Mouse (Mus musculus) liver, embryonic 14.5 days (tissue): ENCODE results near the gene Tex13c1. TPM values are rescaled to one million over a fixed set of nuclear protein-coding genes. Genes with fewer than 3 reads are reported as not detected.

Experiments used
- ATAC-seq: fragments of 200-750 bp; cut with Nextera tagmentation; 2 replicates; pipeline ENCODE4 v1.8.0; 2017; ENCODE audit warnings: moderate number of reproducible peaks, mild to moderate bottlenecking, moderate library complexity; ENCODE audit not compliant: insufficient read depth
- DNase-seq, 3 experiments: peaks; one replicate each; pipeline ENCODE4 v3.0.0-alpha.2; 2012 to 2013; ENCODE audit warnings: low read depth in 3 of 3, low spot score in 3 of 3
- H3K27ac ChIP-seq: fragments of 300-500 bp; sonication (generic); 2 replicates; pipeline ENCODE4 v1.5.1; 2014; ENCODE audit warnings: moderate library complexity, mild to moderate bottlenecking, control low read depth, inconsistent platforms
- H3K27me3 ChIP-seq: fragments of 300-500 bp; sonication (generic); 2 replicates; pipeline ENCODE4 v1.6.1; 2014; ENCODE audit warnings: mild to moderate bottlenecking, low read length, moderate library complexity; ENCODE audit not compliant: control insufficient read depth, insufficient read depth
- H3K36me3 ChIP-seq: fragments of 300-500 bp; sonication (generic); replicated peaks from 2 replicates; pipeline ENCODE4 v1.6.1; 2014; ENCODE audit warnings: low read depth; ENCODE audit not compliant: control insufficient read depth, insufficient read depth
- H3K4me1 ChIP-seq, 2 experiments: fragments of 200-500 bp in 1 of 2; fragments of 300-500 bp in 1 of 2; sonication (generic) in 1 of 2; replicated peaks; 2 replicates each; pipeline ENCODE4 v1.6.1; 2012 to 2014; ENCODE audit warnings: antibody characterized with exemption in 1 of 2, inconsistent platforms in 1 of 2, low read length in 1 of 2; ENCODE audit not compliant: control insufficient read depth in 2 of 2, insufficient read depth in 2 of 2
- H3K4me2 ChIP-seq: fragments of 300-500 bp; sonication (generic); 2 replicates; pipeline ENCODE4 v1.6.1; 2014; ENCODE audit warnings: low read depth, mild to moderate bottlenecking, control low read depth, moderate library complexity
- H3K4me3 ChIP-seq, 2 experiments: fragments of 200-500 bp in 1 of 2; fragments of 300-500 bp in 1 of 2; sonication (generic) in 1 of 2; 2 replicates each; pipeline ENCODE4 v1.5.1; 2012 to 2014; ENCODE audit warnings: low read depth in 2 of 2, low read length in 2 of 2, mild to moderate bottlenecking in 2 of 2, control low read depth in 1 of 2, inconsistent platforms in 1 of 2, moderate library complexity in 1 of 2; ENCODE audit not compliant: insufficient read depth in 1 of 2
- H3K9ac ChIP-seq: fragments of 300-500 bp; sonication (generic); replicated peaks from 2 replicates; pipeline ENCODE4 v1.6.1; 2014; ENCODE audit warnings: mild to moderate bottlenecking, control low read depth, moderate library complexity
- H3K9me3 ChIP-seq: fragments of 300-500 bp; sonication (generic); 2 replicates; pipeline ENCODE4 v1.6.1; 2016; ENCODE audit warnings: low read length, mixed read lengths; ENCODE audit not compliant: control insufficient read depth
- CTCF ChIP-seq: IDR thresholded peaks from 2 replicates; pipeline ENCODE4 v1.5.1; 2016; ENCODE audit warnings: antibody characterized with exemption, low read depth, control low read depth
- EP300 ChIP-seq: IDR thresholded peaks from 2 replicates; pipeline ENCODE4 v1.6.1; 2016; ENCODE audit warnings: antibody characterized with exemption, low read depth
- WGBS: fragments of 180-500 bp; shearing (Covaris S2); extraction: QIAGEN DNeasy Blood & Tissue Kit; methylation state at CpG from one replicate; pipeline ENCODE4 v1.1.7; 2014; ENCODE audit not compliant: insufficient replicate concordance; 5-methylcytosine and 5-hydroxymethylcytosine counted together
- polyA plus RNA-seq, 2 experiments: library from polyadenylated mRNA; depleted of rRNA in 1 of 2; stranded (reverse) in 1 of 2; unstranded in 1 of 2; fragments of >200 nt; fragmentation: Nextera tagmentation in 1 of 2; extraction: Ambion mirVana in 1 of 2; gene quantifications; 2 replicates each; pipeline versions ENCODE4 v1.2.1 to v1.2.3; 2012 to 2014

Tex13c1 gene
- polyA plus RNA-seq (2012; rRNA removed) = not detected in 2 replicates
- not detected in 2 replicates for polyA plus RNA-seq (2014; fragmentation: Nextera tagmentation; extraction: Ambion mirVana)

GRCm38 (mm10) chrX:43590860-43591259, at the start of gene Tex13c1:
Tex13c1 (plus strand) TSS chrX:43591160.
- Histone ChIP-seq H3K9me3 (no peaks in the 10 kb centered on the region), H3K4me1 (no peaks in the 10 kb centered on the region), H3K36me3 (no peaks in the 10 kb centered on the region), H3K4me3 (no peak within 1 kb of the TSS), H3K4me2 (no peak within 1 kb of the TSS), H3K9ac (no peak within 1 kb of the TSS), H3K27me3 (no peaks in the 10 kb centered on the region), H3K27ac (no peak within 1 kb of the TSS)
- no peak for TF ChIP-seq EP300
- no peak for TF ChIP-seq CTCF
- ATAC-seq (no peak), DNase-seq (no peak)
- WGBS = 65% methylated on average over 3 of the region's 3 CpGs

Other genes with a start within 250 kb of the Tex13c1 start
- gene Tenm1, start 162.0 kb upstream of the Tex13c1 start, polyA plus RNA-seq (2012; rRNA removed) = 0.01 and 0.02 TPM in 2 replicates
- gene Tenm1, start 162.0 kb upstream of the Tex13c1 start, polyA plus RNA-seq (2014; fragmentation: Nextera tagmentation; extraction: Ambion mirVana) = not detected in 2 replicates